ENCODE assay signal across 26 mouse cellular contexts in genomic region chr1:21870889-21871288, GRCm38 (mm10).
"Had no signal": no experiment of that assay in that cellular context is flagged by ENCODE, and none has a peak within 500 bp of the region (broad histone marks: within the 10 kb centered on the region; RNA-seq: fewer than 3 reads in every experiment).

No protein-coding gene starts in this region.

- H3K9me3 ChIP-seq: heart, embryonic 10.5 days; heart, embryonic 12.5 days; hindbrain, embryonic 10.5 days; hindbrain, embryonic 12.5 days; intestine, embryonic 15.5 days; limb, embryonic 10.5 days; limb, embryonic 12.5 days; liver, embryonic 13.5 days; liver, embryonic 15.5 days had no signal

- H3K27ac ChIP-seq: gastrocnemius, adult 2 months; heart, embryonic 10.5 days; hindbrain, embryonic 10.5 days; hindbrain, embryonic 12.5 days; hindbrain, embryonic 14.5 days; intestine, embryonic 15.5 days; layer of hippocampus, adult 2 months; left cerebral cortex, adult 2 months; limb, embryonic 10.5 days; limb, embryonic 12.5 days; liver, embryonic 13.5 days; liver, embryonic 15.5 days had no signal

- H3K9ac ChIP-seq: heart, embryonic 12.5 days; hindbrain, embryonic 12.5 days; hindbrain, embryonic 14.5 days; intestine, embryonic 15.5 days; limb, embryonic 12.5 days; liver, embryonic 13.5 days; liver, embryonic 15.5 days had no signal

- H3K27me3 ChIP-seq: heart, embryonic 12.5 days; hindbrain, embryonic 12.5 days; intestine, embryonic 15.5 days; limb, embryonic 12.5 days; liver, embryonic 13.5 days; liver, embryonic 15.5 days had no signal

- DNase-seq: gastrocnemius, adult 2 months; gastrocnemius, postnatal 10 days; gastrocnemius, postnatal 25 days; heart, adult 18-20 months; heart, postnatal 10 days; heart, postnatal 4 days; kidney, adult 18-20 months; kidney, postnatal 14 days; kidney, postnatal 4 days; liver; liver, embryonic 13.5 days had no signal

- H3K4me1 ChIP-seq: heart, embryonic 10.5 days; heart, embryonic 12.5 days; hindbrain, embryonic 10.5 days; hindbrain, embryonic 12.5 days; intestine, embryonic 15.5 days; limb, embryonic 10.5 days; limb, embryonic 12.5 days; liver, embryonic 13.5 days; liver, embryonic 15.5 days had no signal

- ATAC-seq: hindbrain, embryonic 16.5 days; inflammation-experienced regulatory T-cells, adult 6 months; intestine, embryonic 15.5 days; intestine, postnatal 0 days had no signal

- H3K4me2 ChIP-seq: heart, embryonic 12.5 days; hindbrain, embryonic 12.5 days; hindbrain, embryonic 14.5 days; intestine, embryonic 15.5 days; limb, embryonic 12.5 days; liver, embryonic 11.5 days; liver, embryonic 13.5 days; liver, embryonic 15.5 days had no signal

- H3K36me3 ChIP-seq: heart, embryonic 10.5 days; heart, embryonic 12.5 days; hindbrain, embryonic 10.5 days; hindbrain, embryonic 12.5 days; intestine, embryonic 15.5 days; limb, embryonic 10.5 days; limb, embryonic 12.5 days; liver, embryonic 13.5 days; liver, embryonic 15.5 days had no signal

- H3K4me3 ChIP-seq: gastrocnemius, adult 2 months; heart, embryonic 10.5 days; heart, embryonic 12.5 days; hindbrain, embryonic 10.5 days; hindbrain, embryonic 12.5 days; intestine, embryonic 15.5 days; layer of hippocampus, adult 2 months; left cerebral cortex, adult 2 months; limb, embryonic 10.5 days; limb, embryonic 12.5 days; liver, embryonic 13.5 days; liver, embryonic 15.5 days had no signal
